Mouse (Mus musculus): ENCODE data around the gene Osbpl3. TPM values are rescaled to one million over a fixed set of nuclear protein-coding genes. Genes with fewer than 3 reads are reported as not detected.

Osbpl3 gene
- polyA plus RNA-seq, 1 experiment from 2014 or later = 9.7 TPM

- ATAC-seq (ENCODE audit: low read depth) (no peak), DNase-seq (ENCODE audit: low spot score) (no peak)
- H3K9ac ChIP-seq (ENCODE audit: low read depth, low read length) = no peak overlapping the region
- H3K27me3 ChIP-seq (replicated peaks; ENCODE audit: control insufficient read depth, insufficient read depth, low read length) = no peaks in the 10 kb centered on the region
- H3K27ac ChIP-seq (replicated peaks; ENCODE audit: low read depth, low read length) = no peak overlapping the region
- H3K9me3 ChIP-seq (ENCODE audit: control insufficient read depth, low read length) = no peaks in the 10 kb centered on the region
- no peak overlapping the region for H3K4me3 ChIP-seq (ENCODE audit: low read depth, low read length)
- no peak overlapping the region for H3K4me2 ChIP-seq (ENCODE audit: low read depth, low read length)
- H3K36me3 ChIP-seq (ENCODE audit: control insufficient read depth, insufficient read depth, low read length) = no peaks in the 10 kb centered on the region
- WGBS = 90% methylated on average over 8 of the region's 8 CpGs
- 0 out of 2 replicates have a peak, but pooled peaks cover 4% of the 10 kb centered on the region for H3K4me1 ChIP-seq (ENCODE audit: control insufficient read depth, insufficient read depth, low read length)
Measured at GRCm38 (mm10) chr6:50368502-50369292, 87.3 kb downstream of the Osbpl3 start.

GRCm38 (mm10) chr6:50367836-50368235 lies 88.2 kb downstream of the Osbpl3 start:
- Histone ChIP-seq H3K9ac (ENCODE audit: low read depth, low read length) (no peak overlapping the region), H3K4me2 (ENCODE audit: low read depth, low read length) (no peak overlapping the region), H3K9me3 (ENCODE audit: control insufficient read depth, low read length) (no peaks in the 10 kb centered on the region), H3K27ac (replicated peaks; ENCODE audit: low read depth, low read length) (no peak overlapping the region), H3K27me3 (replicated peaks; ENCODE audit: control insufficient read depth, insufficient read depth, low read length) (no peaks in the 10 kb centered on the region), H3K4me1 (ENCODE audit: control insufficient read depth, insufficient read depth, low read length) (0 out of 2 replicates have a peak, but pooled peaks cover under 1% of the 10 kb centered on the region), H3K4me3 (ENCODE audit: low read depth, low read length) (no peak overlapping the region), H3K36me3 (ENCODE audit: control insufficient read depth, insufficient read depth, low read length) (no peaks in the 10 kb centered on the region)
- no peak for DNase-seq (ENCODE audit: low spot score)
- 92% methylated on average over 5 of the region's 5 CpGs for WGBS
- ATAC-seq (ENCODE audit: low read depth) = no peak

- DNase-seq (ENCODE audit: low spot score) = no peak
- no peaks in the 10 kb centered on the region for H3K27me3 ChIP-seq (replicated peaks; ENCODE audit: control insufficient read depth, insufficient read depth, low read length)
- no peaks in the 10 kb centered on the region for H3K9me3 ChIP-seq (ENCODE audit: control insufficient read depth, low read length)
- WGBS = 85% methylated on average over 5 of the region's 5 CpGs
- no peak overlapping the region for H3K9ac ChIP-seq (ENCODE audit: low read depth, low read length)
- H3K27ac ChIP-seq (replicated peaks; ENCODE audit: low read depth, low read length) = no peak overlapping the region
- no peak for ATAC-seq (ENCODE audit: low read depth)
- no peaks in the 10 kb centered on the region for H3K36me3 ChIP-seq (ENCODE audit: control insufficient read depth, insufficient read depth, low read length)
- H3K4me2 ChIP-seq (ENCODE audit: low read depth, low read length) = no peak overlapping the region
- H3K4me3 ChIP-seq (ENCODE audit: low read depth, low read length) = no peak overlapping the region
- 0 out of 2 replicates have a peak, but pooled peaks cover 3% of the 10 kb centered on the region for H3K4me1 ChIP-seq (ENCODE audit: control insufficient read depth, insufficient read depth, low read length)
Measured at GRCm38 (mm10) chr6:50366724-50367123, 89.3 kb downstream of the Osbpl3 start.

GRCm38 (mm10) chr6:50366319-50366718 lies 89.7 kb downstream of the Osbpl3 start:
- H3K4me1 ChIP-seq (ENCODE audit: control insufficient read depth, insufficient read depth, low read length) = 0 out of 2 replicates have a peak, but pooled peaks cover 3% of the 10 kb centered on the region
- no peak overlapping the region for H3K4me2 ChIP-seq (ENCODE audit: low read depth, low read length)
- no peak for ATAC-seq (ENCODE audit: low read depth)
- DNase-seq (ENCODE audit: low spot score) = no peak
- H3K9ac ChIP-seq (ENCODE audit: low read depth, low read length) = no peak overlapping the region
- H3K4me3 ChIP-seq (ENCODE audit: low read depth, low read length) = no peak overlapping the region
- no peaks in the 10 kb centered on the region for H3K9me3 ChIP-seq (ENCODE audit: control insufficient read depth, low read length)
- no peaks in the 10 kb centered on the region for H3K36me3 ChIP-seq (ENCODE audit: control insufficient read depth, insufficient read depth, low read length)
- H3K27ac ChIP-seq (replicated peaks; ENCODE audit: low read depth, low read length) = no peak overlapping the region
- H3K27me3 ChIP-seq (replicated peaks; ENCODE audit: control insufficient read depth, insufficient read depth, low read length) = no peaks in the 10 kb centered on the region
- 90% methylated on average over 7 of the region's 7 CpGs for WGBS

GRCm38 (mm10) chr6:50364364-50364763 lies 91.6 kb downstream of the Osbpl3 start:
- no peaks in the 10 kb centered on the region for H3K27me3 ChIP-seq (replicated peaks; ENCODE audit: control insufficient read depth, insufficient read depth, low read length)
- no peak for ATAC-seq (ENCODE audit: low read depth)
- H3K9ac ChIP-seq (ENCODE audit: low read depth, low read length) = no peak overlapping the region
- no peaks in the 10 kb centered on the region for H3K36me3 ChIP-seq (ENCODE audit: control insufficient read depth, insufficient read depth, low read length)
- H3K9me3 ChIP-seq (ENCODE audit: control insufficient read depth, low read length) = no peaks in the 10 kb centered on the region
- H3K4me1 ChIP-seq (ENCODE audit: control insufficient read depth, insufficient read depth, low read length) = 0 out of 2 replicates have a peak, but pooled peaks cover 3% of the 10 kb centered on the region
- H3K27ac ChIP-seq (replicated peaks; ENCODE audit: low read depth, low read length) = no peak overlapping the region
- 87% methylated on average over 8 of the region's 8 CpGs for WGBS
- no peak for DNase-seq (ENCODE audit: low spot score)
- no peak overlapping the region for H3K4me3 ChIP-seq (ENCODE audit: low read depth, low read length)
- no peak overlapping the region for H3K4me2 ChIP-seq (ENCODE audit: low read depth, low read length)

- Histone ChIP-seq H3K27me3 (replicated peaks; ENCODE audit: control insufficient read depth, insufficient read depth, low read length) (no peaks in the 10 kb centered on the region), H3K9me3 (ENCODE audit: control insufficient read depth, low read length) (no peaks in the 10 kb centered on the region), H3K9ac (ENCODE audit: low read depth, low read length) (no peak overlapping the region), H3K4me1 (ENCODE audit: control insufficient read depth, insufficient read depth, low read length) (0 out of 2 replicates have a peak, but pooled peaks cover 3% of the 10 kb centered on the region), H3K27ac (replicated peaks; ENCODE audit: low read depth, low read length) (no peak overlapping the region), H3K36me3 (ENCODE audit: control insufficient read depth, insufficient read depth, low read length) (no peaks in the 10 kb centered on the region), H3K4me2 (ENCODE audit: low read depth, low read length) (no peak overlapping the region), H3K4me3 (ENCODE audit: low read depth, low read length) (no peak overlapping the region)
- WGBS = 87% methylated on average over 5 of the region's 5 CpGs
- ATAC-seq (ENCODE audit: low read depth) (no peak), DNase-seq (ENCODE audit: low spot score) (no peak)
Measured at GRCm38 (mm10) chr6:50363385-50363784, 92.6 kb downstream of the Osbpl3 start.

GRCm38 (mm10) chr6:50362704-50363261 lies 93.2 kb downstream of the Osbpl3 start:
- 70% methylated on average over 4 of the region's 4 CpGs for WGBS
- Histone ChIP-seq H3K4me2 (ENCODE audit: low read depth, low read length) (no peak overlapping the region), H3K36me3 (ENCODE audit: control insufficient read depth, insufficient read depth, low read length) (no peaks in the 10 kb centered on the region), H3K27me3 (replicated peaks; ENCODE audit: control insufficient read depth, insufficient read depth, low read length) (no peaks in the 10 kb centered on the region), H3K9me3 (ENCODE audit: control insufficient read depth, low read length) (no peaks in the 10 kb centered on the region), H3K4me3 (ENCODE audit: low read depth, low read length) (no peak overlapping the region), H3K27ac (replicated peaks; ENCODE audit: low read depth, low read length) (no peak overlapping the region), H3K4me1 (ENCODE audit: control insufficient read depth, insufficient read depth, low read length) (peaks cover 8% of the 10 kb centered on the region; the same call in 1 of the 2 replicates), H3K9ac (ENCODE audit: low read depth, low read length) (no peak overlapping the region)
- ATAC-seq (ENCODE audit: low read depth) (no peak), DNase-seq (ENCODE audit: low spot score) (no peak)

- Histone ChIP-seq H3K9ac (ENCODE audit: low read depth, low read length) (no peak overlapping the region), H3K4me3 (ENCODE audit: low read depth, low read length) (no peak overlapping the region), H3K4me1 (ENCODE audit: control insufficient read depth, insufficient read depth, low read length) (peaks cover 11% of the 10 kb centered on the region; the same call in 1 of the 2 replicates), H3K4me2 (ENCODE audit: low read depth, low read length) (no peak overlapping the region), H3K36me3 (ENCODE audit: control insufficient read depth, insufficient read depth, low read length) (no peaks in the 10 kb centered on the region), H3K27ac (replicated peaks; ENCODE audit: low read depth, low read length) (no peak overlapping the region), H3K27me3 (replicated peaks; ENCODE audit: control insufficient read depth, insufficient read depth, low read length) (no peaks in the 10 kb centered on the region), H3K9me3 (ENCODE audit: control insufficient read depth, low read length) (no peaks in the 10 kb centered on the region)
- WGBS = 69% methylated on average over 9 of the region's 9 CpGs
- ATAC-seq (ENCODE audit: low read depth) (no peak), DNase-seq (ENCODE audit: low spot score) (no peak)
Measured at GRCm38 (mm10) chr6:50362196-50362595, 93.8 kb downstream of the Osbpl3 start.
